Mouse (Mus musculus) layer of hippocampus, adult 18-20 months (tissue): ENCODE measurements around the gene Plxna1. TPM values are rescaled to one million over a fixed set of nuclear protein-coding genes. Genes with fewer than 3 reads are reported as not detected.

Source experiments
- DNase-seq, 2 experiments: peaks; one replicate each; pipeline ENCODE4 v3.0.0; 2022; ENCODE audit warnings: low spot score in 2 of 2
- total RNA-seq, 2 experiments: library from RNA; stranded (reverse); gene quantifications; 2 replicates each; pipeline ENCODE4 v1.2.3; 2021

Plxna1 gene
- total RNA-seq, 2 experiments from 2014 or later = 112 to 119 TPM

GRCm38 (mm10) chr6:89285116-89285515, 77.3 kb downstream of the Plxna1 start:
- no peak for DNase-seq

- DNase-seq = no peak
These were observed 79.3 kb downstream of the Plxna1 start for GRCm38 (mm10) chr6:89283095-89283494.

DNA sequence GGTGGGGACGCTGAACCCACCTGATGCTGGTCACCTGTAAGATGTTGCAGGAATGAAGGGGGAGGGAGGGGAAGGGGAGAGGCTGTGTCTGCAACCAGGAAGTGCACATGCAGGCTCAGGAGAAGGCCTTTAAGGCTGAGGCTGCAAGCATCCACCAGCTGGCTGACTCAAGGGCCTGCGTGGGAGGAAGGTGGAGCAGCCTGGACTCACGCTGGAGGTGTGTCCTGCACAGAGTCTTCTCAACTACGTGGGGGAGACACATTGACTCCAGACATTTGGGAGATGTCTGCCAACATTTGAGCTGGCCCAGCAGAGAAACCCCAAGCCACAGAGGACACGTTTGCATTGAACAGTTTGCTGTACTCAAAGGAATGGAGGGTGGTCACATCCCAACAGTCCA, 79.8 kb downstream of the Plxna1 start:
- DNase-seq = no peak

GRCm38 (mm10) chr6:89281492-89282332, 80.7 kb downstream of the Plxna1 start:
- peak in 1 of 2 experiments; percentile 19 for DNase-seq

DNA sequence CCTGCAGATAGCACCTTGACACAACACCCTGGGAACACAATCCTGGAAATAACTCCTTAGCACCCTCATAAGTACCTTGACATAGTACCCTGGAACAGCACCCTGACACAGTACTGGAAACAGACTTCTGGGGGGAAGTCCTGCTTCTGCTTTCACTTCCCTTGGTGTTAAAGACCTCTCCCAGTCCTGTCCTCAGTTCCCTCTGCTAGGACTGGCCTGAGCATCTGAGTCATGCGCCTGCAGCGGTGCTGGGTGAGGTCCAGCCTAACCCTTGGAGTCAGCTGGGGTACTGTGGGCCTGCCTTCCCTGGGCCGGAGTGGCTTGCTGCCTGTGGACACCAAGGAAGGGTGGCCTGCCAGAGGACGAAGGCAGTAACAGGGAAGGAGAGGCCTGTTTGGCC, 81.9 kb downstream of the Plxna1 start:
- peak in 1 of 2 experiments; percentile 20 for DNase-seq

- peak; percentile 28 to 65 for DNase-seq
These were observed 90.5 kb downstream of the Plxna1 start for GRCm38 (mm10) chr6:89271731-89272475.

DNA sequence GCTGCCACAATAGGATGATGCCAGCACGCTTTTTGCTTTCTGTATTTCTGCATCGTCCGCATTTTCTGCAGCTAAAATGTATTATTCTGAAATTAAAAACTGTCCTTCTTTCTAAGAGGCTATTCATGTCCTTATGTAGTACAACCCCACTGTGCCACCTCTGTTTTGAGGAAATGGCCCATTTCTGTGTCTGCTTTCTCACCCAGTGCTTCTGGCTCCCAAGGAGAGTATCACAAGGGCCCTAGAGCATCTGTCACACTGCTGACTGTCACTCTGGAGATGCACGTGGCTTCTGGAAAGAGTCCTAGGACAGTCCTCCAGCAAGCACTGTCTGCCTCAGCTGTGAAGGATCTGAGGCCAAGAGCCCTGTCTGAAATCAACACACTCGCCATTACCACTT, 95.2 kb downstream of the Plxna1 start:
- DNase-seq = no peak

Other genes starting within 250 kb of the Plxna1 start
- gene Chchd6, start 233.0 kb upstream of the Plxna1 start, total RNA-seq = 10 to 100 TPM; 69.6 to 76.4 TPM